Comparison of ENCODE assay signal across 9 mouse cellular contexts in the genomic region with DNA sequence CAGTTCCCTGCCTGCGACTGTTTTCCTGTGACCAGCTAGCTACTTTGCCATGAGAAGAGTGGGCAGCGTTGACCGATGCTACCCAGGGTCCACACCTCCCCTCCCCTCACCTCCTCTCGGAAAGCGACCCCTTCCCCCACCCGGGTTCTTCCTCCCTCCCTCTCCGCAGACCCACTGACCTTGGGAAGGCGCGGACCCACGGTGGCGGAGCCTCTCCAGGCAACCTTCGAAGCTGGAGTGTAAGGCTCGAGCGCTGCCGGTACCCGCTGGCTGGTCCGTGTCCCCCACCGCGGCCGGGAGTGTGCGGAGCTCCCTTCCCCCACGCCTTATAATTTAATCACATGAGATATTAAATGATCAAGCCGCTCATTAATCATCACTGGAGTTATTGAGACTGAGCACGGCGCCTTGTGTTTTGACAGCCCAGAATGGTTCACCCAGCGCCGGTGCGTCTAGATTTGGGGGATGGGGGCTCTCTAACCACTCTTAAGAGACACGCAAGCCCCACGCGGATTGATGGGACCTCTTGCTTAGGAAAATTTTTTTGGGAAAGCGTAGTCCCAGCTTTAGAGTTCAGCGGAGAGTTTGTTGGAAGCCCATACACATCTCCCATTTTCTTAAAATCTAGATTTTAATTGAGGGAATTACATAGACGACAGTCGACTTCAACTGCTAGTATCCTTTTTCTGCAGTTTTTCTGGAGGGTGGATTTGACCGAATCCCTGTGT. TPM values are rescaled to one million over a fixed set of nuclear protein-coding genes. Genes with fewer than 3 reads are reported as not detected.
DNase-seq lines count a peak whose midpoint lies in the region; ATAC-seq and TF ChIP-seq lines count a peak whose summit lies in the region.
"Had no signal": no experiment of that assay in that cellular context is flagged by ENCODE, and none has a peak within 500 bp of the region (broad histone marks: within the 10 kb centered on the region; RNA-seq: fewer than 3 reads in every experiment).

No protein-coding gene starts in this region.

- no peaks in the 10 kb centered on the region for H3K9me3 ChIP-seq in lung, embryonic 14.5 days (ENCODE audit: low read depth, low read length)
- H3K9me3 ChIP-seq in hindbrain, embryonic 15.5 days: no peaks in the 10 kb centered on the region
- H3K9me3 ChIP-seq: stomach, embryonic 15.5 days had no signal

- H3K4me3 ChIP-seq in lung, embryonic 14.5 days (ENCODE audit: low read depth, low read length): no peak overlapping the region
- H3K4me3 ChIP-seq in hindbrain, embryonic 15.5 days: peak overlapping the region; percentile 22
- H3K4me3 ChIP-seq: stomach, embryonic 15.5 days had no signal

- peak; percentile 36 for DNase-seq in embryo, embryonic 10 days (ENCODE audit: low spot score)
- DNase-seq in embryo, embryonic 9.5 days (ENCODE audit: extremely low spot score): no peak
- no peak for DNase-seq in lung, embryonic 14.5 days
- no peak for DNase-seq in lung, postnatal 36 days
- DNase-seq in retina, postnatal 1 day: peak; percentile 50
- DNase-seq in spleen, postnatal 4 days (ENCODE audit: low spot score in 2 of 2): no peak
- no peak for DNase-seq in spleen, postnatal 36 days (ENCODE audit: low spot score in 2 of 2)

- TF ChIP-seq CTCF in lung, embryonic 14.5 days (IDR thresholded peaks at IDR 0.05; ENCODE audit: low read depth): no peak

- H3K27ac ChIP-seq in lung, embryonic 14.5 days (ENCODE audit: low read depth): no peak overlapping the region
- H3K27ac ChIP-seq in hindbrain, embryonic 15.5 days (replicated peaks): peak overlapping the region; percentile 14
- H3K27ac ChIP-seq: stomach, embryonic 15.5 days had no signal

- no peak overlapping the region for H3K4me2 ChIP-seq in lung, embryonic 14.5 days
- H3K4me2 ChIP-seq in hindbrain, embryonic 15.5 days: peak overlapping the region; percentile 44
- H3K4me2 ChIP-seq: stomach, embryonic 15.5 days had no signal

- H3K27me3 ChIP-seq in lung, embryonic 14.5 days (ENCODE audit: insufficient read depth, low read length): peaks cover 76% of the 10 kb centered on the region
- peaks cover 64% of the 10 kb centered on the region for H3K27me3 ChIP-seq in hindbrain, embryonic 15.5 days

- H3K36me3 ChIP-seq in lung, embryonic 14.5 days (ENCODE audit: insufficient read depth): no peaks in the 10 kb centered on the region
- no peaks in the 10 kb centered on the region for H3K36me3 ChIP-seq in hindbrain, embryonic 15.5 days
- H3K36me3 ChIP-seq: stomach, embryonic 15.5 days had no signal

- WGBS in lung, embryonic 14.5 days: 2% methylated on average over 33 of the region's 36 CpGs
- WGBS in hindbrain, embryonic 15.5 days: 3% methylated on average over 36 of the region's 36 CpGs

- H3K4me1 ChIP-seq in lung, embryonic 14.5 days (ENCODE audit: insufficient read depth): peaks cover 3% of the 10 kb centered on the region; the same call in 1 of the 2 replicates
- H3K4me1 ChIP-seq in hindbrain, embryonic 15.5 days (replicated peaks): peaks cover 5% of the 10 kb centered on the region

- ATAC-seq in lung, embryonic 14.5 days (ENCODE audit: insufficient read depth): peak; percentile 36; the same call in 1 of the 2 replicates
- no peak for ATAC-seq in hindbrain, embryonic 15.5 days (ENCODE audit: low FRiP score, low read depth)

- H3K9ac ChIP-seq in lung, embryonic 14.5 days: no peak overlapping the region
- no peak overlapping the region; the same call in 1 of the 2 replicates for H3K9ac ChIP-seq in hindbrain, embryonic 15.5 days
- H3K9ac ChIP-seq: stomach, embryonic 15.5 days had no signal

RNA-seq across cellular contexts. Expression of gene Kiz, which starts 16.2 kb away (rescaled TPM):
- polyA plus RNA-seq in lung, embryonic 14.5 days (2014; fragmentation: Nextera tagmentation; extraction: Ambion mirVana): 30.8 and 31.6 TPM in 2 replicates
- 22.1 and 24.5 TPM in 2 replicates for polyA plus RNA-seq in hindbrain, embryonic 15.5 days (2015; fragmentation: Nextera tagmentation; extraction: Ambion mirVana)

Comparison
In these comparisons a context has a peak if more than half of its experiments do, and no peak if none do; other contexts are left out.
1. DNase-seq: peak in embryo, embryonic 10 days (single experiment) and retina, postnatal 1 day (single experiment); none in embryo, embryonic 9.5 days (single experiment), lung, embryonic 14.5 days (single experiment), lung, postnatal 36 days (single experiment), spleen, postnatal 4 days (0 of 2) and spleen, postnatal 36 days (0 of 2).